Mouse (Mus musculus) kidney, embryonic 16.5 days (tissue): ENCODE results near the gene Vmn2r90. TPM values are rescaled to one million over a fixed set of nuclear protein-coding genes. Genes with fewer than 3 reads are reported as not detected.
"Not testable (repeated sequence)": the region's sequence is repeated elsewhere in the genome, so short reads cannot be mapped to it uniquely, and the experiment has no call there.

Experiments
- ATAC-seq: fragments of 200-750 bp; cut with Nextera tagmentation; 2 replicates; pipeline ENCODE4 v1.8.0; 2017; ENCODE audit warnings: moderate TSS enrichment; ENCODE audit not compliant: low FRiP score, low TSS enrichment
- H3K27ac ChIP-seq: fragments of 300-500 bp; sonication (generic); 2 replicates; pipeline ENCODE4 v1.5.1; 2014; ENCODE audit warnings: low read length
- H3K27me3 ChIP-seq: fragments of 300-500 bp; sonication (generic); 2 replicates; pipeline ENCODE4 v1.6.1; 2014; ENCODE audit warnings: low read length, control low read depth, mixed read lengths; ENCODE audit not compliant: insufficient read depth
- H3K36me3 ChIP-seq: fragments of 300-500 bp; sonication (generic); 2 replicates; pipeline ENCODE4 v1.6.1; 2014; ENCODE audit warnings: low read length, control low read depth, mixed read lengths; ENCODE audit not compliant: insufficient read depth
- H3K4me1 ChIP-seq: fragments of 300-500 bp; sonication (generic); 2 replicates; pipeline ENCODE4 v1.6.1; 2014; ENCODE audit warnings: low read length, control low read depth, mixed read lengths; ENCODE audit not compliant: insufficient read depth
- H3K4me2 ChIP-seq: fragments of 300-500 bp; sonication (generic); replicated peaks from 2 replicates; pipeline ENCODE4 v1.6.1; 2014; ENCODE audit warnings: low read depth, low read length
- H3K4me3 ChIP-seq: fragments of 300-500 bp; sonication (generic); 2 replicates; pipeline ENCODE4 v1.5.1; 2014; ENCODE audit warnings: mild to moderate bottlenecking, low read length
- H3K9ac ChIP-seq: fragments of 300-500 bp; sonication (generic); replicated peaks from 2 replicates; pipeline ENCODE4 v1.6.1; 2014; ENCODE audit warnings: low read length
- H3K9me3 ChIP-seq: fragments of 300-500 bp; sonication (generic); 2 replicates; pipeline ENCODE4 v1.6.1; 2016; ENCODE audit warnings: low read length, control low read depth
- WGBS: fragments of 180-500 bp; shearing (Covaris S2); extraction: QIAGEN DNeasy Blood & Tissue Kit; methylation state at CpG from one replicate; pipeline ENCODE4 v1.1.7; 2014; 5-methylcytosine and 5-hydroxymethylcytosine counted together
- polyA plus RNA-seq: library from polyadenylated mRNA; unstranded; fragments of >200 nt; fragmentation: Nextera tagmentation; extraction: Ambion mirVana; gene quantifications from 2 replicates; pipeline ENCODE4 v1.2.1, GENCODE M21; 2015

The Vmn2r90 gene
- polyA plus RNA-seq = not detected in 2 replicates

GRCm38 (mm10) chr17:17703447-17703846 is at the start of gene Vmn2r90:
Vmn2r90 (plus strand) TSS chr17:17703747.
- Histone ChIP-seq H3K36me3 (no peaks in the 10 kb centered on the region), H3K4me3 (no peak within 1 kb of the TSS), H3K9me3 (no peaks in the 10 kb centered on the region), H3K9ac (no peak within 1 kb of the TSS), H3K4me1 (no peaks in the 10 kb centered on the region), H3K4me2 (no peak within 1 kb of the TSS), H3K27me3 (no peaks in the 10 kb centered on the region), H3K27ac (no peak within 1 kb of the TSS)
- ATAC-seq = no peak
- WGBS = 70% methylated on average over 1 of the region's 1 CpGs

- no peaks in the 10 kb centered on the region for H3K36me3 ChIP-seq
- no peaks in the 10 kb centered on the region for H3K4me1 ChIP-seq
- peak overlapping the region; percentile 18; the same call in 1 of the 2 replicates for H3K4me2 ChIP-seq
- no peaks in the 10 kb centered on the region for H3K9me3 ChIP-seq
- H3K9ac ChIP-seq = no peak overlapping the region
- ATAC-seq = no peak
- no peak overlapping the region for H3K27ac ChIP-seq
- WGBS = 12% methylated on average over 10 of the region's 10 CpGs
- no peak overlapping the region for H3K4me3 ChIP-seq
- H3K27me3 ChIP-seq = no peaks in the 10 kb centered on the region
Observed at GRCm38 (mm10) chr17:17654997-17655828, 48.3 kb upstream of the Vmn2r90 start.

- no peaks in the 10 kb centered on the region for H3K4me1 ChIP-seq
- H3K27me3 ChIP-seq = no peaks in the 10 kb centered on the region
- ATAC-seq = no peak
- no peak overlapping the region for H3K4me3 ChIP-seq
- H3K9ac ChIP-seq = no peak overlapping the region
- WGBS = 38% methylated on average over 2 of the region's 2 CpGs
- no peaks in the 10 kb centered on the region for H3K9me3 ChIP-seq
- H3K27ac ChIP-seq = no peak overlapping the region
- H3K4me2 ChIP-seq = no peak overlapping the region
- no peaks in the 10 kb centered on the region for H3K36me3 ChIP-seq
Observed at GRCm38 (mm10) chr17:17655829-17656176, 47.7 kb upstream of the Vmn2r90 start.

GRCm38 (mm10) chr17:17678781-17679180 is 24.8 kb upstream of the Vmn2r90 start:
- Histone ChIP-seq H3K9ac (no peak overlapping the region), H3K4me2 (no peak overlapping the region), H3K27ac (no peak overlapping the region), H3K9me3 (no peaks in the 10 kb centered on the region), H3K27me3 (no peaks in the 10 kb centered on the region), H3K36me3 (no peaks in the 10 kb centered on the region), H3K4me1 (no peaks in the 10 kb centered on the region), H3K4me3 (no peak overlapping the region)
- WGBS = 91% methylated on average over 1 of the region's 1 CpGs
- ATAC-seq = no peak

GRCm38 (mm10) chr17:17690659-17691058 is 12.9 kb upstream of the Vmn2r90 start:
- 53% methylated on average over 2 of the region's 2 CpGs for WGBS
- no peak for ATAC-seq
- no peak overlapping the region for H3K27ac ChIP-seq
- no peaks in the 10 kb centered on the region for H3K27me3 ChIP-seq
- H3K9me3 ChIP-seq = no peaks in the 10 kb centered on the region
- H3K9ac ChIP-seq = no peak overlapping the region
- no peak overlapping the region for H3K4me3 ChIP-seq
- H3K36me3 ChIP-seq = no peaks in the 10 kb centered on the region
- no peak overlapping the region for H3K4me2 ChIP-seq
- no peaks in the 10 kb centered on the region for H3K4me1 ChIP-seq

- H3K27ac ChIP-seq, H3K36me3 ChIP-seq, H3K4me2 ChIP-seq, ATAC-seq, H3K27me3 ChIP-seq, H3K4me3 ChIP-seq, H3K9me3 ChIP-seq, H3K9ac ChIP-seq, H3K4me1 ChIP-seq: not testable (repeated sequence)
- 85% methylated on average over 4 of the region's 4 CpGs for WGBS
Observed at GRCm38 (mm10) chr17:17732396-17732795, 28.8 kb downstream of the Vmn2r90 start.

GRCm38 (mm10) chr17:17738635-17739034 is 35.1 kb downstream of the Vmn2r90 start:
- Histone ChIP-seq H3K4me3 (no peak overlapping the region), H3K9me3 (peaks cover 4% of the 10 kb centered on the region; the same call in 1 of the 2 replicates), H3K9ac (no peak overlapping the region), H3K36me3 (no peaks in the 10 kb centered on the region), H3K27ac (no peak overlapping the region), H3K4me2 (no peak overlapping the region), H3K4me1 (no peaks in the 10 kb centered on the region), H3K27me3 (no peaks in the 10 kb centered on the region)
- no peak for ATAC-seq
- WGBS = 86% methylated on average over 1 of the region's 1 CpGs

GRCm38 (mm10) chr17:17739300-17739699 is 35.8 kb downstream of the Vmn2r90 start:
- not testable (repeated sequence) for H3K27me3 ChIP-seq, H3K4me1 ChIP-seq, ATAC-seq, H3K4me3 ChIP-seq, H3K36me3 ChIP-seq, H3K27ac ChIP-seq, H3K9me3 ChIP-seq, H3K4me2 ChIP-seq, H3K9ac ChIP-seq
- WGBS = 94% methylated on average over 7 of the region's 7 CpGs

GRCm38 (mm10) chr17:17739936-17740335 is 36.4 kb downstream of the Vmn2r90 start:
- H3K27me3 ChIP-seq, H3K4me1 ChIP-seq, H3K4me2 ChIP-seq, ATAC-seq, H3K4me3 ChIP-seq, H3K9ac ChIP-seq, H3K36me3 ChIP-seq, H3K9me3 ChIP-seq, H3K27ac ChIP-seq: not testable (repeated sequence)
- WGBS = 84% methylated on average over 5 of the region's 5 CpGs

- H3K36me3 ChIP-seq, H3K9me3 ChIP-seq, ATAC-seq, H3K9ac ChIP-seq, H3K27ac ChIP-seq, H3K4me1 ChIP-seq, H3K4me3 ChIP-seq, H3K4me2 ChIP-seq, H3K27me3 ChIP-seq: not testable (repeated sequence)
Observed at GRCm38 (mm10) chr17:17741516-17741915, 38.0 kb downstream of the Vmn2r90 start.
